Mouse (Mus musculus): ENCODE measurements around the gene Arnt. TPM values are rescaled to one million over a fixed set of nuclear protein-coding genes. Genes with fewer than 3 reads are reported as not detected.

Arnt gene
- polyA plus RNA-seq, 1 experiment, result 28.7 TPM

GRCm38 (mm10) chr3:95459381-95459780, 25.2 kb downstream of the Arnt start:
- no peak for DNase-seq
- WGBS, result 68% methylated on average over 1 of the region's 1 CpGs
- H3K27ac ChIP-seq (ENCODE audit: insufficient read depth, low read depth, low read length), result no peak overlapping the region
- H3K27me3 ChIP-seq (replicated peaks; ENCODE audit: control insufficient read depth, insufficient read depth, low read length), result no peaks in the 10 kb centered on the region
- H3K4me1 ChIP-seq (ENCODE audit: control insufficient read depth, insufficient read depth, low read length), result no peaks in the 10 kb centered on the region; the same call in 1 of the 2 replicates
- no peak overlapping the region for H3K4me3 ChIP-seq (ENCODE audit: insufficient read depth, low read depth, low read length)
- no peak for TF ChIP-seq POLR2A (IDR thresholded peaks at IDR 0.05; ENCODE audit: low read depth, low read length)
- TF ChIP-seq CTCF (conservative IDR thresholded peaks at IDR 0.05; ENCODE audit: insufficient read depth, insufficient read length, low read depth, low read length), result no peak
- no peaks in the 10 kb centered on the region; the same call in 1 of the 2 replicates for H3K36me3 ChIP-seq (ENCODE audit: control insufficient read depth, insufficient read depth, low read length)

DNA sequence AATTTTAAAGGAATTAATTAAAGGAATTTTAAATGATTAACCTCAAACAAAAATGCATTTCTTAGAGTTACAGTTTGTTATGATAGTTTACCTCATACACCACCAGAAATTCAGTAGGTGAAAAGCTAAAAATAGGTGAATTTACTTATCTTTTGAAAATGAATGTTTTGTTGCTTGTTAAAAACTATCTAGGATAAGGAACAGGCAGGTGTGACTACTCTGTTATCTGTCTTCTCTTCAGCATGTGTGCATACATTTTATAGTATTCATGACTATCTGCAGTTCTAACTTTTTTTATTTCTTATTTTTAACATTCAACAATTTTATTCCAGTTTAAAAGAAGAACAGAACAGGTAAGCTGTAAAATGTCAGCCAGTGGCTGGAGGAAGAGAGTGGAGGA, 29.7 kb downstream of the Arnt start:
- H3K27ac ChIP-seq (ENCODE audit: insufficient read depth, low read depth, low read length), result no peak overlapping the region
- no peak for DNase-seq
- H3K27me3 ChIP-seq (replicated peaks; ENCODE audit: control insufficient read depth, insufficient read depth, low read length), result no peaks in the 10 kb centered on the region
- TF ChIP-seq CTCF (conservative IDR thresholded peaks at IDR 0.05; ENCODE audit: insufficient read depth, insufficient read length, low read depth, low read length) (no peak), POLR2A (IDR thresholded peaks at IDR 0.05; ENCODE audit: low read depth, low read length) (no peak)
- peaks cover 2% of the 10 kb centered on the region; the same call in 1 of the 2 replicates for H3K36me3 ChIP-seq (ENCODE audit: control insufficient read depth, insufficient read depth, low read length)
- H3K4me3 ChIP-seq (ENCODE audit: insufficient read depth, low read depth, low read length), result no peak overlapping the region
- H3K4me1 ChIP-seq (ENCODE audit: control insufficient read depth, insufficient read depth, low read length), result no peaks in the 10 kb centered on the region

GRCm38 (mm10) chr3:95478966-95479365, 44.8 kb downstream of the Arnt start:
- no peak for DNase-seq
- peaks cover 18% of the 10 kb centered on the region for H3K36me3 ChIP-seq (ENCODE audit: control insufficient read depth, insufficient read depth, low read length)
- H3K27me3 ChIP-seq (replicated peaks; ENCODE audit: control insufficient read depth, insufficient read depth, low read length), result no peaks in the 10 kb centered on the region
- 93% methylated on average over 1 of the region's 1 CpGs for WGBS
- H3K4me3 ChIP-seq (ENCODE audit: insufficient read depth, low read depth, low read length), result no peak overlapping the region
- no peaks in the 10 kb centered on the region for H3K4me1 ChIP-seq (ENCODE audit: control insufficient read depth, insufficient read depth, low read length)
- no peak overlapping the region for H3K27ac ChIP-seq (ENCODE audit: insufficient read depth, low read depth, low read length)
- TF ChIP-seq CTCF (conservative IDR thresholded peaks at IDR 0.05; ENCODE audit: insufficient read depth, insufficient read length, low read depth, low read length) (no peak), POLR2A (IDR thresholded peaks at IDR 0.05; ENCODE audit: low read depth, low read length) (no peak)

- TF ChIP-seq CTCF (conservative IDR thresholded peaks at IDR 0.05; ENCODE audit: insufficient read depth, insufficient read length, low read depth, low read length), result no peak
- TF ChIP-seq POLR2A (IDR thresholded peaks at IDR 0.05; ENCODE audit: low read depth, low read length), result no peak
- no peak for DNase-seq
- no peaks in the 10 kb centered on the region for H3K4me1 ChIP-seq (ENCODE audit: control insufficient read depth, insufficient read depth, low read length)
- H3K36me3 ChIP-seq (ENCODE audit: control insufficient read depth, insufficient read depth, low read length), result peaks cover 13% of the 10 kb centered on the region
- no peak overlapping the region for H3K4me3 ChIP-seq (ENCODE audit: insufficient read depth, low read depth, low read length)
- H3K27ac ChIP-seq (ENCODE audit: insufficient read depth, low read depth, low read length), result no peak overlapping the region
- no peaks in the 10 kb centered on the region for H3K27me3 ChIP-seq (replicated peaks; ENCODE audit: control insufficient read depth, insufficient read depth, low read length)
- 63% methylated on average over 2 of the region's 2 CpGs for WGBS
These were observed 52.2 kb downstream of the Arnt start for GRCm38 (mm10) chr3:95486421-95486820.

GRCm38 (mm10) chr3:95488679-95489078, 54.5 kb downstream of the Arnt start:
- no peak for DNase-seq
- Histone ChIP-seq H3K4me1 (ENCODE audit: control insufficient read depth, insufficient read depth, low read length) (no peaks in the 10 kb centered on the region), H3K36me3 (ENCODE audit: control insufficient read depth, insufficient read depth, low read length) (peaks cover 12% of the 10 kb centered on the region), H3K27me3 (replicated peaks; ENCODE audit: control insufficient read depth, insufficient read depth, low read length) (no peaks in the 10 kb centered on the region), H3K4me3 (ENCODE audit: insufficient read depth, low read depth, low read length) (no peak overlapping the region), H3K27ac (ENCODE audit: insufficient read depth, low read depth, low read length) (no peak overlapping the region)
- 94% methylated on average over 3 of the region's 3 CpGs for WGBS
- no peak for TF ChIP-seq POLR2A (IDR thresholded peaks at IDR 0.05; ENCODE audit: low read depth, low read length)
- no peak for TF ChIP-seq CTCF (conservative IDR thresholded peaks at IDR 0.05; ENCODE audit: insufficient read depth, insufficient read length, low read depth, low read length)

DNA sequence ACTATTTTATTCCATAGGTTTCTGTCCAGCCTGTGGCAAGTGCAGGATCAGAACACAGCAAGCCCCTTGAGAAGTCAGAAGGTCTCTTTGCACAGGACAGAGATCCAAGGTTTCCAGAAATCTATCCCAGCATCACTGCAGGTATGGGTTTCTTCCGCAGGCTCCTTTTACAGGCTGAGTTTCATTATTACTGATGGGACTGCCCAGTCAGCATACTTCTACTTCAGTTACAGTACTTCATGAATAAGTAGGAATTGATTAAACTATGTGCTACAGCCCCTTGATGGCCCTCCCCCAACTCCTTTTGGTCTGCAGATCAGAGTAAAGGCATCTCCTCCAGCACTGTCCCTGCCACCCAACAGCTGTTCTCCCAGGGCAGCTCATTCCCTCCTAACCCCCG, 56.0 kb downstream of the Arnt start:
- Histone ChIP-seq H3K4me1 (ENCODE audit: control insufficient read depth, insufficient read depth, low read length) (no peaks in the 10 kb centered on the region), H3K27ac (ENCODE audit: insufficient read depth, low read depth, low read length) (no peak overlapping the region), H3K4me3 (ENCODE audit: insufficient read depth, low read depth, low read length) (no peak overlapping the region), H3K27me3 (replicated peaks; ENCODE audit: control insufficient read depth, insufficient read depth, low read length) (no peaks in the 10 kb centered on the region), H3K36me3 (ENCODE audit: control insufficient read depth, insufficient read depth, low read length) (peaks cover 11% of the 10 kb centered on the region)
- 95% methylated on average over 2 of the region's 2 CpGs for WGBS
- DNase-seq, result no peak
- TF ChIP-seq POLR2A (IDR thresholded peaks at IDR 0.05; ENCODE audit: low read depth, low read length), result no peak
- TF ChIP-seq CTCF (conservative IDR thresholded peaks at IDR 0.05; ENCODE audit: insufficient read depth, insufficient read length, low read depth, low read length), result no peak

DNA sequence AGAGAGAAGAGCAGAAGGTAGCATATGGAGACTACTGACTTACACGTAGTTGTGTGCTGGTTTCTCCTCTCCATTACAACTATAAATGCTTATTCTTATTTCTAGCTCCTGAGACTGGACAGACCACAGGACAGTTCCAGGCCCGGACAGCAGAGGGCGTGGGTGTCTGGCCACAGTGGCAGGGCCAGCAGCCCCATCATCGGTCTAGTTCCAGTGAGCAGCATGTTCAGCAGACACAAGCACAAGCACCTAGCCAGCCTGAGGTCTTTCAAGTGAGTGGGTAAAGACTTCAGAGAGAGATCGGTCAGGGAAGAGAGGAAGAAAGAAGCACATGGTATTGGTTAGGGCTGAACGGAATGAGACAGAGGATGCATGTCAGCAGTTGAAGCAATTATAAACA, 60.2 kb downstream of the Arnt start:
- peaks cover 12% of the 10 kb centered on the region for H3K36me3 ChIP-seq (ENCODE audit: control insufficient read depth, insufficient read depth, low read length)
- H3K27me3 ChIP-seq (replicated peaks; ENCODE audit: control insufficient read depth, insufficient read depth, low read length), result no peaks in the 10 kb centered on the region
- no peak overlapping the region for H3K27ac ChIP-seq (ENCODE audit: insufficient read depth, low read depth, low read length)
- WGBS, result 68% methylated on average over 6 of the region's 6 CpGs
- H3K4me3 ChIP-seq (ENCODE audit: insufficient read depth, low read depth, low read length), result no peak overlapping the region
- no peak for TF ChIP-seq POLR2A (IDR thresholded peaks at IDR 0.05; ENCODE audit: low read depth, low read length)
- TF ChIP-seq CTCF (conservative IDR thresholded peaks at IDR 0.05; ENCODE audit: insufficient read depth, insufficient read length, low read depth, low read length), result peak; percentile 62
- peak; percentile 43 for DNase-seq
- no peaks in the 10 kb centered on the region for H3K4me1 ChIP-seq (ENCODE audit: control insufficient read depth, insufficient read depth, low read length)

DNA sequence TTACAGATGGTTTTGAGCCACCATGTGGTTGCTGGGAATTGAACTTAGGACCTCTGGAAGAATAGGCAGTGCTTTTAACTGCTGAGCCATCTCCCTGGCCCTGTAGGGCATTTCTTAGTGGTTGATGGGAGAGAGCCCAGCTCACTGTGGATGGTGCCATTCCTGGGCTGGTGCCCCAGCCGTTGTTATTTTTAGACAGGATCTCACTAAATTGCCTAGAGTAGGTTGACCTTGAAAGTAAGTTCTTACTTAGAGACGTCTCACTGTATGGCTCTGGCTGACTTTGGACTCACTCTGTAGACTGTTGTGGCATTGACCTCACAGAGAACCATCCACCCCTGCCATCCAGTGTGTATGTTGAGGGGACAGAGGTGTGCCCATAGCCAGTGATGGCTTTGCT, 64.0 kb downstream of the Arnt start:
- DNase-seq, result no peak
- WGBS, result 44% methylated on average over 2 of the region's 2 CpGs
- H3K27ac ChIP-seq (ENCODE audit: insufficient read depth, low read depth, low read length), result no peak overlapping the region
- H3K4me3 ChIP-seq (ENCODE audit: insufficient read depth, low read depth, low read length), result no peak overlapping the region
- TF ChIP-seq POLR2A (IDR thresholded peaks at IDR 0.05; ENCODE audit: low read depth, low read length) (no peak), CTCF (conservative IDR thresholded peaks at IDR 0.05; ENCODE audit: insufficient read depth, insufficient read length, low read depth, low read length) (no peak)
- no peaks in the 10 kb centered on the region for H3K27me3 ChIP-seq (replicated peaks; ENCODE audit: control insufficient read depth, insufficient read depth, low read length)
- H3K4me1 ChIP-seq (ENCODE audit: control insufficient read depth, insufficient read depth, low read length), result no peaks in the 10 kb centered on the region
- peaks cover 6% of the 10 kb centered on the region for H3K36me3 ChIP-seq (ENCODE audit: control insufficient read depth, insufficient read depth, low read length)
